Mouse (Mus musculus): ENCODE data around the gene Tbc1d9b. TPM values are rescaled to one million over a fixed set of nuclear protein-coding genes. Genes with fewer than 3 reads are reported as not detected.
"Not testable (repeated sequence)": the region's sequence is repeated elsewhere in the genome, so short reads cannot be mapped to it uniquely, and the experiment has no call there.

Tbc1d9b gene
- total RNA-seq, 2 experiments from 2014 or later: 47.1 to 56.9 TPM

DNA sequence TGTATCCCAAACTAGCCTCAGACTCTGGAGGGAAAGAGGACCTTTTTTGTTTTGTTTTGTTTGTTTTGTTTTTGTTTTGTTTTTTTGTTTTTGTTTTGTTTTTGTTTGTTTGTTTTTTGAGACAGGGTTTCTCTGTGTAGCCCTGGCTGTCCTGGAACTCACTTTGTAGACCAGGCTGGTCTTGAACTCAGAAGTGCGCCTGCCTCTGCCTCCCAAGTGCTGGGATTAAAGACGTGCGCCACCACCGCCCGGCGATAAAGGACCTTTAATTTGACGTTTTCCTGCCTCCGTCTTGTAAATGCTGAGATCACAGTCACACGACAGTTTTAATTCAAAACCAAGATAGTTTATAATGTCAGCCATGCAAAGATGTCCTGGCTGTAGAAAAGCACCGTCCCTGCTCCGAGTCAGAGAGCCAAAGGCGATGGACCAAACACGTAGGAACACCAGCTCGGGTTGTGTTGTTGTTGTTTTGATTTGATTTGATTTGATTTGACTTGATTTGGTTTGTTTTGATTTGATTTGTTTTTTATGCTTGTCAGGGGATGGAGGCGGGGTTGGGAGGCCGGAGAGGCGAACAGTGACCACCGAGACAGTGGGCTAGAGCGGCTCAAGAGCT lies 43.0 kb downstream of the Tbc1d9b start, which contains the start of gene Mrnip:
TSS of gene Mrnip (plus strand) at position 334 of the 619 bp plus-strand sequence.
- DNase-seq; intact Hi-C loops (cut with DNase I): not testable (repeated sequence)

DNA sequence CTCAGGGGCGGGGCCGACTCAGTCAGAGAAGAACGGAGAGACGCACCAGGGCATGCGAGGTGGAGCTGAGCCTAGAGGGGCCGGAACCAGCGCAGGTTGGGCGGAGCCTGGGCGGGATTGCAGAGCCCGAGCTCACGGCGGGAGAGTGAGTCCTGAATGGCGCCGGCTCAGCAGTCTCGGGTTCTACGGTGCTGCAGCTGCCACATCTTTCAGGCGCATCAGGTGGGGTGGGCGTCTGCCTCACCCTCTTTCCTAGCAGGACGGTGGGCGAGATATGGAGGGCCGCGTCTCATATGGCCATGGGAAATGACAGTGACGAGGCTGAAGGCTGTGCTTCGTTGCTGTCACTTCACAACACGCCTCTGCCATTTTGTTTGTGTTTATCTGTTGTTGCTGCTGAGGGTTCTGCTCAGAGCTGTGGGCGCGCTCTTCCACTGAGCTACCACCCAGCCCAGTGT lies 43.6 kb downstream of the Tbc1d9b start:
- intact Hi-C loops (cut with DNase I): no loop called here
- peak; percentile 99 for DNase-seq

DNA sequence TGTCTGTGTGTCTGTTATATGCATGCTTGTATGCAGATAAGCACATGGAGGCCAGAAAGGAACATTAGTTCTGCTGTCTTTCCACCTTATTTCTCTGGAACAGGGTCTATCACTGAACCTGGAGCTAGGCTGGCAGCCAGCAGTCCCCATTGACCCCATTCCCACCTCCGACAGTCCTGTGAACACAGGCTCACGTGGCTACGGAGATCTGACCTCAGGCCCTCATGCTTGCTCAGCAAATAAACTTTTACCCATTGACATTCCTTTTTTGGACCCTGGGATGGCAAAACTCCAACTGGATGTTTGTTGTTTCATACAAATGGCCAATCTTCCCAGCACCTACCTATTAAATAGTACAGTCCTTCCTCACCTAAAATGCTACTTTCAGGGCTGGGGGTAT lies 45.2 kb downstream of the Tbc1d9b start:
- intact Hi-C loops (cut with DNase I): no loop called here
- no peak for DNase-seq

DNA sequence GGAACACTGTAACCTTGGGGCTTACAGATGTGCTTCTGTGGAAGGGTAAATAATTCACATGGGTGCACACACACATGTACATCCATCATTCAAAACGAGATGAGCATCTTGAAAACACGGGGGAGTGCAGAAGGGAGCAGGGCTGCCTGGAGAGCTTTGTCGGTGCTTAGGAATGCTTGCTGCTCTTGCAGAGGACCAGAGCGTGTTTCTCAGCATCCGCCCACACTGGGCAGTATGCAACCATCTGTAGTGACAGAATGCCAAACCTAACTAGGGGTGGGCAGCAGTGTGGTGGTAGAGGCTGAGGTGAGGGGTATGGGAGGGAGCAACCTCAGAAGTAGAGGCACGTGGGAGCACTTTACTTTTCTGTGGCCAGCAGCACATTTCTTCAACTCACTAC lies 45.9 kb downstream of the Tbc1d9b start:
- DNase-seq: no peak
- intact Hi-C loops (cut with DNase I): no loop called here

DNA sequence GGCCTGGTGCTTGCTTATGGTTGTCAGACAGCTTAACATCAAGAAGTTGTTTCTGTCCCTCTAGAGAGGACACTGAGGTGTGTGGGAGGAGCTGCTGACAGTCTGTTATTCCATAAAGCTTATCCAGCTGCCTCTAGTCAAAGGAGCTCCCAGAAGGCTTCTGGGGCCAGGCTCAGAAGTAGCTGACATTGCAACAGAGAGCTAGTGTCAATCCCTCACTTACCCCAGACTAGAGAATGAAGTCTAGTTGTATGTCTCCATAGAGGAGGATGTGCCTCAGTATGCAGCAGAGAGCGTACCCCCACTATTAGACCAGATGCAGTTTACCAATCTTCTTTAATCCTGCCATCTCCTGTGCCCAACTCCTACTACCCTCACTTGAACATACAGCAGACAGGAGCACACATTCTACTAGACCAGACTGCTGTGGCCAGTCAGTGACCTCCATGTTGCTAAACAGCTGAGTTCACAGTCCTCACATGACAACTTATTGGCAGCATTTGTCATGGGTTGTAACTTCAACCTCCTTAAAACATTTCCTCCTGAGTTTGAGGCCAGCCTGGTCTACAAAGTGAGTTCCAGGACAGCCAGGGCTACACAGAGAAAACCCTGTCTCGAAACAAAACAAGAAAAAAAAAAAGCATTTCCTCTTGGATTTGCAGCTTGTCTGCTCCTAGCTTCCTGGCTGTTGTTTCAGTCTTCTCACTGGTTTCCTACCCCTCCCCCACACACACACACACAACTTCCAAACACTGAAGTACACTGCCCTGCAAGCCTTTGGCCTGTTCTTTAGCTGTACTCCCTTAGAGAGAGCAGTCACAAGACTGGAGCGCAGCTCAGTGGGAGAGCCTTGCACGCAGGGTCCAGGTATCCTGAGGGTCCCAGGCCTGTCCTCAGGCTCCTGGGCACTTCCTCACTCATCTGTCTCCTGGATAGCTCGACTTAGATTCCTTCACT lies 47.6 kb downstream of the Tbc1d9b start:
- intact Hi-C loops (cut with DNase I): no loop called here
- DNase-seq: no peak

DNA sequence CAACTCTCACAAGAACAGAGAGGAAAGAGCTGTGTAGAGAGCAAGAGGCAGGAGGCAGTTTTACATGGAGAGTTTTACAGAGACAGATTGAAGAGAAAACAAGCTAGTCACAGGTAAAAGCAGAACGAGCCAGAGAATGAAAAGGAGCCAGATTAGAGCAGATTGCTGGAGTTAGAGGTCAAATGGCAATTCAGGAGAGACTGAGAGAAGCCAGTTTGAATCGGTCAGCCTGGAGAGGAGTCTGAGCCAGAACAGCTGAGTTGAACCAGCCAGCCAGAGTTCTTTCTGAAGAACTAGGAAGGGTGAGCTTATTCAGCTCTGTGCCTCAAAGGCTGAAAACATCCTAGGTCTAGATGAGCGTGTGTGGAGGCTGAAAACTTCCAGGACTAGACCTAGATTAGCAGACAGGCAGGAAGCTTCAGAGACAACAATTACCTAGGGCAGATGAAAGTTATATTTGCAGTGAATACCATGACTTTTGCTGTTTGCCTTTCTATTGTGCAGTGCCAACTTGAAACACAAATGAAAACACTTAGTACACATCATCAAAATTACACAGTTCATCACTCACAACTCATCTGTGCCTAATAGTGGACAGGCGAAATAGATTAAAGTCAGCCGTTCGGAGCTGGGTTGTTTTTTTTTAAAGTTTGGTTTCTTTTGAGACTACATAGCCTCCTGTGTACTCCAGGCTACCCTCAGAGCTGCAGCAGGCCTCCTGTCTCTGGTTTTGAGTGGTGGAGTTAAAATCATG lies 49.5 kb downstream of the Tbc1d9b start:
- DNase-seq: no peak
- intact Hi-C loops (cut with DNase I): no loop called here

DNA sequence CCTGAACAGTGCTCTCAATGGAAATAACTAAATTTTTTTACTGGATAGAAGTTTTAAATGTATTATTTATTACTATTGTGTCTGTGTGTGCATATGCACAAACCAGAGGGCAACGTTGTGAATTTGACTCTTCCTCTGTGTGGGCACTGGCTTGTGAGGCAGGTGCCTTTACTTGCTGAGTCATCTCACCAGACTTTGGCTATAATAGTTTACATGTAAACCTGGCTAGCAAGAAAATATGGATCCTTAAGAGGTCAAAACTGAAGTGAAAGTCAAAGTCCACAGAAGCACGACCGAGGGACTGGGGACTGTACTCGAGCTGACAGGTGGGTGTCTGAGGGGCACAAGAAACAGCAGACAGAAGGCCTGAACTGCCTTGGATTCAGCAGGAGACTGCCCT lies 51.5 kb downstream of the Tbc1d9b start:
- DNase-seq: no peak
- intact Hi-C loops (cut with DNase I): no loop called here

DNA sequence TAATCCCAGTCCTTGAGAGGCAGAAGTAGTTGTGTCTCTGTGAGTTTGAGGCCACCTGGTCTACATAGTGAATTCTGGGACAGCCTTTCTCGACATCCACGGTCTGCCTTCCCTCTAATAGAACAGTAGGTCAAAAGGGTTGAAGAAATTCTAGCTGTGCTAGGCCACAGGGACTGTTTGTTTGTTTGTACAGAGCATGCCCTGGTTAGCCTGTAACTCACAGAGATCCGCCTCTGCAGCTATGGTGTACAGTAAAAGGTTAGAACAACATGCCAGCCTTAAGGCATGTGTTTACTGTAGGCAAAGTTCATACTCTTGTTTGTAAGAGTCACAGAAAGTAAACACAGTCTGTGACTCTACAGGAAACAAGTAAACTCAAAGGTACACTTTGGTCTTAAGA lies 53.6 kb downstream of the Tbc1d9b start:
- no peak for DNase-seq
- intact Hi-C loops (cut with DNase I): no loop called here

DNA sequence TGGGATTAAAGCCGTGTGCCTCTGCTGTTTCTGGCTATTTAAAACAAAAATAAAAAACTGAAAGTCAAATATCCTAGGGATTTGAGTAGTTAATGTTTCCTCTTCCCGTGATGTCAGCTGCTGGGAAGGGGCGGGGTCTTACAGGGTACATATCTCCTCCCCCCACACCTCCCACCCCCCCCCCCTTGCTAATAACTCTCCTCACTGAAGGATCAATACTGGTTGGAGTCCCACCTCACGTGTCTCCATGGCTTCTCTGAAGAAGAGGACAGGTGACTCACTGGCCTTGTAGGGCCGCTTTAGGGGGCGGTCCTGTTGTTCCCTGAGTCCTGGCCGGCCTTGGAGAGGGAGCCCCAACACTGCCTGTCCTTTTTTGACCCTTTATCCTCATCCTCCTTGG lies 57.5 kb downstream of the Tbc1d9b start:
- no peak for DNase-seq
- intact Hi-C loops (cut with DNase I): no loop called here

DNA sequence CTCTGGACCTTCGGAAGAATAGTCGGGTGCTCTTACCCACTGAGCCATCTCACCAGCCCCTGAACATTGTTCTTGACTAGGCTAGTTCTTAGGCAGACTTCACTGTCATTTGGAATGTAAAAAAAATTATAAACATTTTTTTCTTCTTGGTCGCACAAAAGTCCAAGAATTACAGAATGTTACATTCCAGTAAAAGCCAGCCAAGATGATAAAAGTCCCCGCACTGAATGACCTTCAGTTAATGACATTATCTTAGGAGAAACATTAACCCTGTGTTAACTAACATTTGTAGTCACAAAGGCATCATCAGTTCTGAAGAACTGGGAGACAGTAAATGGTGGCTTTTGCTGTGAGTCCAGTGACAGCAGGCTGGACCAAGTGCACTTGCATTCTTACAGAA lies 59.2 kb downstream of the Tbc1d9b start:
- intact Hi-C loops (cut with DNase I): no loop called here

DNA sequence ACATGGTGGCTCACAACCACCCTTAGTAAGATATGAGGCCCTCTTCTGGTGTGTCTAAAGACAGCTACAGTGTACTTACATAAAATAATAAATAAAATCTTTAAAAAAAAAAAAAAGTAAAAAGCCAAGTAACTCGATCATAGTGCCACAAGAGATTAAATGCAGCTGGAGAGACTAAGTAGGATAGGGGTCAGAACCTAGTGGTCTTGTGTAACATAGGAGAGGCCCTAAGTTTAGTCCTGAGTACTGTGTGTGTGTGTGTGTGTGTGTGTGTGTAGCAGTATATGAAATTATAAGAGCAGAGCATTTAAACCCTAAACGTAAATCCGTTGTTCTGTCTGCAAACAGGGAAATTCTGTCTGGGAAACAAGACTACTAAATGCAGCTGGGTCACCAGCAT lies 61.1 kb downstream of the Tbc1d9b start:
- no peak for DNase-seq
- intact Hi-C loops (cut with DNase I): no loop called here

More for the DNA sequence above, 59.2 kb downstream of the Tbc1d9b start:
- no peak for DNase-seq

DNA sequence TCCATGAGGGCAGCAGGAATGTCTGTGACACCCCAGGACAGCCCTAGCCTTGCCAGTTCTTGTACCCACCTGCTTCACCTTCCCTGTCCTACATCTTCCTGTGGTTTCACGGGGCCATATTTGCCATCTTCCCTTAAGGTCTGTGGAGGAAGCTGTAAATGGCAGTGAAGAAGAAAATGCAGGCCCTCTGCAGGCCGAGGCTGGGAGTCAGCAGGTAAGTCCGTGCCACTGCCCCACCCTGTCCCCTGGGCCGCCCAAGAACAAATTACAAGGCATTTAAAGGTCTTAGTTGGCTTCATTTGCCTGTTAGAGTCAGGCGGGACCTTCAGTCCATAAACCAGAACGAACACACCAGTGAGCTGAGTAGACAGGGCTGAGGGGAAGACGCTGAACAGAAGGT lies 62.9 kb downstream of the Tbc1d9b start:
- DNase-seq: no peak
- intact Hi-C loops (cut with DNase I): no loop called here

DNA sequence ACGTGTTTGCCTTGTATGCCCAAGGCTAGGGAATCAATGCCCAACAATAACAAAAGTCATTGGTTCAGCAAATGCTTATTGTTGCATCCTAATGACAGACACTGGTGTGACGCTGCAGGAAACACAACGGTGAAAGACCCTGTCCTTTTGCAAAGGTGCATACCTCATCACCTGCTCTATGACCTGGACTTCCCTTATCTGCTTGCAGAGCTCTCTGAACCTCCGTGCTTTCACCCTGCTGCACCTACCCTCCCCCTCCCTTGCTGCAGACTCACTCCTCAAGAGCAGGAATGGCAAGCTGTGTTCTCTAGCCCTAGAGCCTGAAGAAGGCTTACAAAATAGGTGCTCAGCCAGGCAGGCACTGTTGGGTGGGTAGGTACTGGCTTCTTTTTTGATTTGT lies 63.6 kb downstream of the Tbc1d9b start:
- no peak for DNase-seq
- intact Hi-C loops (cut with DNase I): no loop called here

DNA sequence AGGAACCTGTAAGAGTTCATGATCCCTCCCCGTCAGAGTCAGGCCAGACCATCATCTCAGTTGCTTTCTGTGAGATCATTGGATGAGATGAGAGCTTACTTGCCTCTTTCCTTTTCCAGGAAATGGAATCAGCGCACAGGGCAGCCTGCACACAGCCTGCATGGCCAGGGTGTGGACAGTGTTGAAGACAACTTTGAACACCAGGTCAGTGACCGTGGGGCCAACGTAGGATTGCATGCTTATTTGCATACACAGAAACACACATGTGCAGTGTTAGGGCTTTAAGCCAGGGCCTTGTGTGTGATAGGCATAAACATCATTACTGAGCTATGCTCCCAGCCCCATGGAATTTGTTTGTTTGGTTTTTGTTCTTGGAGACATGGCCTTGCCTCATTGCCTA lies 66.3 kb downstream of the Tbc1d9b start:
- no peak for DNase-seq
- intact Hi-C loops (cut with DNase I): no loop called here

DNA sequence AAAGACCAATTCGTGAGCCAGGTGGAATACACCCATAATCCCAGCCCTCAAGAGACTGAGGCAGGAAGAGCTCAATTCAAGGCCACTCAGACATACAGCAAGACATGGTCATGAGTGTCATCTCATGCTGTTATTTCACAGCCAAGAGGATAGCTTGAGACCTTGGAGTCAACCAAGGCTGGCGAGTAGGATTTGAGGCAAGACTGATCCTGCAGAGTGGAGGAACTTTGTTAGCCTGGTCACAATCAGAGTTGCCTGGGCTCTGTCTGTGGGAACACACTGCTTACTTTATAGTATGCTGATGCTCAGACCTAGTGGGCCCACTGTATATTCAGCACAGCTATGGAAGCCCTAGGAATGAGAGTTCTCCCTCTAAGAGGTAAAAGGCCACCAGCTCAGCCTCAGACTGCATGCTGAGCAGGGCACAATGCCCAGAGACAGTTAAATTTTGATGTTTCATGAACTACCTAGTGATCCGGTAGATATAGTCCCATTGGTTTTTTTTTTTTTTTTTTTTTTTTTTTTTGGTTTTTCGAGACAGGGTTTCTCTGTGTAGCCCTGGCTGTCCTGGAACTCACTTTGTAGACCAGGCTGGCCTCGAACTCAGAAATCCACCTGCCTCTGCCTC lies 67.1 kb downstream of the Tbc1d9b start:
- intact Hi-C loops (cut with DNase I): no loop called here
- no peak for DNase-seq

DNA sequence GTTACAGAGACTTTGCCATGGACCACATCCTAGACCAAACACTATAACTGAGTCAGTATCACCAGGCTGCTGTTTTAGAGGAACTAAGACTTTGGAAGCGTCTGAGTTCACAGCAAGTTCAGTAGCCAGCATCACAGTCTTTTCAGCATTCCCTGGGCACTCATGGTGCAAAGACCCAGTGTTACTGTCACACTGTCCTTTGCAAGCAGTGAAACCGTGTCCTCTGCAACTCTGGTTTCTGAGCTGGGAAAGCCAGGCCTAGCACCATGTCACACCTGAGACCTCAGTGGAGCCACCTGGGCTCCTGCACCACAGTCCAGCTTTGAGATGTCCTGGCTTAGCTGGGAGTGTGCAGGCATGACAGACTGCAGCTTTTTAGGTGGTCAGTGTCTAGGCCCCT lies 67.7 kb downstream of the Tbc1d9b start:
- intact Hi-C loops (cut with DNase I): no loop called here

DNA sequence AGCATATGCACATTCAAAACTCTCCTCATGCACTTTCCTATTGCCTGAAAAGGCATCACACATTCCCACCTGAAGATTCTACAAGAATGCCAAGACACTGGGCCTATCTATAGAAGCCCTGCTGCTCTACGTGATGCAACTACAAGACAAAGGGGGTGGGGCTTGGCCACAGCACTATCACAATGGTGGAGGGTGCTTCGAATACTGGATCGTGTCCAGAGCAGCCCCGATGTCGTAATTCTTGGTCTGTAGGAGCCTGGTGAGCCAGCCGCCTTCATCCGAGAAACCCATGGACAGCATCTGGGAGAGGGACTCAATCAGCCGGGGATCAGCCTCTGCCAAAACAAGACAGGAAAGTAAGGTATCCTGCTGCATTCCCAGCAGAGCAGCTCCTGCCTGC lies 69.4 kb downstream of the Tbc1d9b start:
- DNase-seq: no peak
- intact Hi-C loops (cut with DNase I): no loop called here

More for the DNA sequence above, 67.7 kb downstream of the Tbc1d9b start:
- DNase-seq: no peak

DNA sequence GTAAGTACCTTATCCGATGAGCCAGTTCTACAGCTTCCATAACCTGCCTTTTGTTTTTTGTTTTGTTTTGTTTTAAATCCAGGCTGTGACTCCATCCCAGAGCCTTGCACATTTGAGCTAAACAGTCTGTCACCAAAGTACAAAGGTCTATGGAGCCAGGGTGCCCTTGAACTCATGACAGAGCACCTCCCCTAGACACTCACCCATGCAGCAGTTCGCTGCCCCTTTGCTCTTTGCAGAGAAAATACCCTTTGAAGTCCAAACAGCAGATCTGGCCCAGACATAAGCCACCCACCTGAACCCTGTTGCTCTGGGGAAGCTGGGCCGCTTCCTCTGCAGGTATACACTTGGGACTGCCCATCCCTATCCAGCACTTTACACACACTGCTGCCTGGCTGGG lies 70.4 kb downstream of the Tbc1d9b start:
- DNase-seq: no peak
- intact Hi-C loops (cut with DNase I): no loop called here

DNA sequence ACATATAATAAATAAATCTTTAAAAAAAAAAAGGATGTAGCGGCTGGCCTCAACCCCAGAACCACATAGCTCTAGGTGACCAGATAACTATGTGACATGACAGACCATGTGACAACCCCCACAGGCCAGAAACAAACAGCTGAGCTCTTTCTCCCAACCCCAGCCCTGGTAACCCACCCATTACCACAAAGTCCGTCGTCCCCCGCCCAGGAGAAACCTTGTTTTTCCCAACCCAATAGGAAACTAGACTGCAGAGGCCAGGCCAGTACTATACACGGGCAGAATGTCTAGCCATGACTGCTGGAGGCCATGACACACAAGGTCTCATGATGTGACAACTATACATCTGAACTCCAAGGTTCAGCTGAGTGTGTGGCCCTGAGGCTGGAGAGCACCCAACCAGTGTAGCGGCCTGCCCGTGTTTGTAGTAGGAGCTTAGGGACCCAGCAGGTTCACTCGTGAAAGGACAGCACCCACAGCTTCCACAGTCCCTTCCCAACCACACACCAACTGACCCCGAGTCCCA lies 72.2 kb downstream of the Tbc1d9b start:
- DNase-seq: no peak
- intact Hi-C loops (cut with DNase I): no loop called here

DNA sequence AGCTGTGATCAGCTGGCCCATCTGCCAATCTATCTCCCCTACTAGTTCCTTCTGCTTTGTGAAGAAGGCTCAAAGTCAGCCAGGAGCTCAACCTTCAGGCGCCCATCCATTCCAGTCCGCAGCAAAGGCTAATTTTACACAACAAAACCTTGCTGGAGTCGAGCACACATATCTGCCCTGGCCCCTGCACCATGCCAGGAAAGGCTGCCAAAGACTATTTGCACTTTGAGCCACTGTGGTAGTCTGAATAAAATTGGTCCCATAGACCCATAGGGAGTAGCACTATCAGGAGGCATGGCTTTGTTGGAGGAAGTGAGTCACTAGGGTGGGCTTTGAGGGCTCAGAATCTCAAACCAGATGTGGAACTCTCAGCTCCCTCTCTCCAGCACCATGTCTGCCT lies 74.2 kb downstream of the Tbc1d9b start:
- DNase-seq: no peak
- intact Hi-C loops (cut with DNase I): no loop called here

DNA sequence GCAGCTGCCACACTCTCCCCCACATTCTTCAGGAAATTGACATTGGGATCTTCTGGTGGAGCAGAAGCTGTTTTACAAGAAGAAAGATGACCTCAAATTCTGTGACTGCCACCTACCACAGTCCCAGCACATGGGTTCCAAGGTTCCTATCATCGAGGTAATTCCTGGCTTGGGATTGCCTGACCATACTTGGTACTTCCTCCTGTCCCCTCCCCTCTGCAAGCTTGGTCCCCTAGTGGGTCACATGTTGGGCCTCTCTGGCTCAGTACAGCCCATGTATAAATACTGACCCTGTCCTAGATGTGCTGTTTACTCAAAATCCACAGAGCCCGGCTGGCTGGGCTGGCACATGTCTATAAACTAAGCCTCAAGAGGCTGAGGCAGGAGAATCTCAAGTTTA lies 74.8 kb downstream of the Tbc1d9b start:
- DNase-seq: no peak
- intact Hi-C loops (cut with DNase I): no loop called here

All from left cerebral cortex, postnatal 4 days (tissue).